Mouse (Mus musculus) liver, adult 2 months (tissue): ENCODE results near the gene Aagab. TPM values are rescaled to one million over a fixed set of nuclear protein-coding genes. Genes with fewer than 3 reads are reported as not detected.
A peak's percentile ranks its signal among the peaks of the same experiment; 100 is the strongest.

ENCODE experiments used
- DNase-seq: peaks from one replicate; pipeline ENCODE4 v3.0.0-alpha.2; 2011; ENCODE audit warnings: low read depth, low spot score; ENCODE audit errors: extremely low read depth
- H3K27ac ChIP-seq: fragments of 200-500 bp; replicated peaks from 2 replicates; pipeline ENCODE4 v1.5.1; 2012; ENCODE audit warnings: low read depth, mild to moderate bottlenecking, control low read depth, inconsistent platforms, low read length; ENCODE audit not compliant: insufficient read depth
- H3K27me3 ChIP-seq: fragments of 200-500 bp; 2 replicates; pipeline ENCODE4 v1.6.1; 2012; ENCODE audit warnings: mild to moderate bottlenecking, moderate library complexity, low read length, inconsistent platforms; ENCODE audit not compliant: control insufficient read depth, insufficient read depth
- H3K36me3 ChIP-seq: fragments of 200-500 bp; 2 replicates; pipeline ENCODE4 v1.6.1; 2012; ENCODE audit warnings: low read length, inconsistent platforms; ENCODE audit not compliant: control insufficient read depth, insufficient read depth
- H3K4me1 ChIP-seq: fragments of 200-500 bp; 2 replicates; pipeline ENCODE4 v1.6.1; 2011; ENCODE audit warnings: low read length; ENCODE audit not compliant: control insufficient read depth, insufficient read depth
- H3K4me3 ChIP-seq: fragments of 200-500 bp; 2 replicates; pipeline ENCODE4 v1.5.1; 2011; ENCODE audit warnings: low read depth, mild to moderate bottlenecking, control low read depth, low read length, moderate library complexity; ENCODE audit not compliant: insufficient read depth
- H3K79me2 ChIP-seq: fragments of 200-500 bp; 2 replicates; pipeline ENCODE4 v1.6.1; 2012; ENCODE audit warnings: inconsistent platforms, mild to moderate bottlenecking, low read length, moderate library complexity; ENCODE audit not compliant: control insufficient read depth, insufficient read depth
- H3K9ac ChIP-seq: fragments of 200-500 bp; 2 replicates; pipeline ENCODE4 v1.6.1; 2012; ENCODE audit warnings: low read depth, mild to moderate bottlenecking, control low read depth, inconsistent platforms, low read length
- CTCF ChIP-seq: fragments of 200-500 bp; IDR thresholded peaks from 2 replicates; pipeline ENCODE4 v1.5.1; 2011; ENCODE audit warnings: low read depth, low read length, control low read depth
- POLR2A ChIP-seq: fragments of 200-500 bp; IDR thresholded peaks from 2 replicates; pipeline ENCODE4 v1.6.1; 2011; ENCODE audit warnings: low read length, control low read depth; ENCODE audit not compliant: insufficient read depth; ENCODE audit errors: extremely low read depth
- WGBS: fragments of 180-500 bp; shearing (Covaris S2); methylation state at CpG from one replicate; pipeline ENCODE4 v1.1.7; 2018; 5-methylcytosine and 5-hydroxymethylcytosine counted together
- polyA plus RNA-seq: library from polyadenylated mRNA; depleted of rRNA; stranded (reverse); fragments of >200 nt; gene quantifications from 2 replicates; pipeline ENCODE4 v1.2.3, GENCODE M21; 2012
- total RNA-seq: library from RNA; depleted of rRNA; stranded (reverse); fragments of >200 nt; gene quantifications from 2 replicates; pipeline ENCODE4 v1.2.3, GENCODE M21; 2014

Gene Aagab
- total and polyA plus RNA-seq, 2 experiments = 11.9 to 14.9 TPM

DNA sequence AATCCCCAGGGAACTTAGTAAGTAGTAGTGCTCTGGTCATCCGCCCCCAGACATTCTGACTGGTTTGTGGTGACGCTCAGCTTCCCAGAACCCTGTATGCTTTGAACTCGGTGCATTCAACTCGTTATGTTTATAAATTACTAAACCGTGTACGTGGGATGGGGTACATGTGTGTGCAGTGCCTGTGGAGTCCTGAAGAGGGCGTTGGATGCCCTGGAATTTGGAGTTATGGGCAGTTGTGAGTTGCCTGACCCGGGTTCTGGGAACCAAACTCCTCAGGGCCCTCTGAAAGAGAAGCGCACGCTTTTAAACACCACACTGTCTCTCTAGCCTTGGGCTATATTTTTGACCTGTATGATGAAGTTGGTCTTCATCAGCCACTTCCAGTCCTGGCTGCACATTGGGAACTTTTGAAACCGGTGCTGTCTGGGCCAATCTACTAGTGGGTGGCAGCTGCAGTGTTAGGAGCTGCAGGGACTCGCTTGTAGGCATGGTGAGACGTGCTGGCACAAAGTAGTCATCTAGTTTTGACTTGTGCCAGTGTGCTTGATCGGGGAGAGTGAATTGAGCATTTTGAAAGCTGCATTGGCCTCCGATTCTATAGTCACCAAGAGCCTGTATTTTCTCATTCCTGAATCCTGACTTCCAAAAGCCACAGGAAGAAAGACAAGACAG is 21.6 kb downstream of the Aagab start:
- 93% methylated on average over 15 of the region's 15 CpGs for WGBS
- no peak for DNase-seq
- peaks cover 14% of the 10 kb centered on the region for H3K36me3 ChIP-seq
- H3K4me3 ChIP-seq = no peak overlapping the region
- TF ChIP-seq CTCF = 0 out of 2 replicates have a peak, but pooled peaks have one; percentile 4
- no peak for TF ChIP-seq POLR2A
- H3K27me3 ChIP-seq = no peaks in the 10 kb centered on the region
- H3K27ac ChIP-seq = no peak overlapping the region
- H3K79me2 ChIP-seq = no peaks in the 10 kb centered on the region
- no peaks in the 10 kb centered on the region for H3K4me1 ChIP-seq
- no peak overlapping the region for H3K9ac ChIP-seq

DNA sequence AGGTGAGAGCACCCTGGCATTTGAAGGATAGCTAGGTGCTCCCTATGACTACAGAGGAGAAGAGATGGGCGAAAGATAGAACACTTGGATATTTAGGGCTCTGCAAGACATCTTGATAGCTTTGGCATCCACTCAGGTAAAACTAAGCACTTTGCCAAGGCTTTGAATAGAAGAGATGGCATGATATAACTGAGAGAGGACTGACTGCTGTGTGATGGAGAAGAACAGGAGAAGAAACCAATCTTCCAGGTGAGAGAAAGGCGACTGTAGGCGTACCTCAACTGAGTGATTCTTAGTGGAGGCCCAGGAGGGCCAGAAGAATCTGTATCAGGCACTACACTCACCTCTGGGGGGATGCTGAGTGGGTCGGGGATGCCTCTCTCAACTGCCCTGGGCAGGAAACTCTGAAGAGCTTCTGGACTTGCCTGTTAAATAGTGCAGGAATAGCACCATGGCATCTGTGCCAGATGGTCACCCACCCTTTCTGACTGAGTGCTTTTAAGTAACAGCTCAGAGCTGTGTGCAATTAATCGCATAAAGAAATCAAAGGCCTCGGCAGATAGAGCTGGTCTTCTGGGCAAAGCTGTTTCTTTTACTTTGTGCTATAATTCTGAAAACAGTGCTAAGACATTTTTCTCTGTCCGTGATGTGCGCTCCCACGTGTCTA is 22.8 kb downstream of the Aagab start:
- TF ChIP-seq CTCF = no peak
- TF ChIP-seq POLR2A = no peak
- H3K36me3 ChIP-seq = peaks cover 17% of the 10 kb centered on the region
- no peak overlapping the region for H3K9ac ChIP-seq

DNA sequence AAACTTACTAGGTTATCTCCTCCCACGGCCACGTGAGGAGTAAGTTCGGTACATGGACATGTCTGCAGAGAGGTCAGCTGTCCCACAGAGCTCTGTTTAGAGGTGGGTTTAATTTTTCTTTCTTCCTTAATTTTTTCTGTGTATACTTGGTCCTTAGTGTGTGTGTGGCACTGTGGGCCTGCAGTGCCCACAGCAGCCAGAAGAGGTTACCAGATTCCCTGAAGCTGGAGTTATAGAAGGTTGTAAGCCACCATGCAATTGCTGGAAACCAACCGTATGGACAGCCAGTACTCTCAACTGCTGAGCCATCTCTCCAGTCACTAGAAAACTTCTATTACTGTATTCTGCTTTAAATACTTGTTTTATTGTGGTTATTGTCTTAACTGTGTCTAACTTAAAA is 29.6 kb downstream of the Aagab start:
- Histone ChIP-seq H3K36me3 (peaks cover 15% of the 10 kb centered on the region), H3K4me3 (no peak overlapping the region), H3K9ac (no peak overlapping the region), H3K27ac (no peak overlapping the region), H3K27me3 (no peaks in the 10 kb centered on the region), H3K79me2 (no peaks in the 10 kb centered on the region), H3K4me1 (no peaks in the 10 kb centered on the region)
- TF ChIP-seq POLR2A = no peak
- TF ChIP-seq CTCF = peak; percentile 17; the same call in 1 of the 2 replicates
- WGBS = 96% methylated on average over 4 of the region's 4 CpGs
- no peak for DNase-seq

More for the DNA sequence above, 22.8 kb downstream of the Aagab start:
- Histone ChIP-seq H3K27me3 (no peaks in the 10 kb centered on the region), H3K4me3 (no peak overlapping the region), H3K4me1 (no peaks in the 10 kb centered on the region), H3K27ac (no peak overlapping the region), H3K79me2 (no peaks in the 10 kb centered on the region)
- WGBS = 96% methylated on average over 9 of the region's 9 CpGs
- DNase-seq = no peak

GRCm38 (mm10) chr9:63632924-63633323 is 30.5 kb downstream of the Aagab start:
- Histone ChIP-seq H3K9ac (no peak overlapping the region), H3K27me3 (no peaks in the 10 kb centered on the region), H3K27ac (no peak overlapping the region), H3K36me3 (peaks cover 20% of the 10 kb centered on the region), H3K79me2 (no peaks in the 10 kb centered on the region), H3K4me1 (no peaks in the 10 kb centered on the region), H3K4me3 (no peak overlapping the region)
- no peak for TF ChIP-seq POLR2A
- TF ChIP-seq CTCF = no peak
- WGBS = 93% methylated on average over 11 of the region's 11 CpGs
- no peak for DNase-seq

DNA sequence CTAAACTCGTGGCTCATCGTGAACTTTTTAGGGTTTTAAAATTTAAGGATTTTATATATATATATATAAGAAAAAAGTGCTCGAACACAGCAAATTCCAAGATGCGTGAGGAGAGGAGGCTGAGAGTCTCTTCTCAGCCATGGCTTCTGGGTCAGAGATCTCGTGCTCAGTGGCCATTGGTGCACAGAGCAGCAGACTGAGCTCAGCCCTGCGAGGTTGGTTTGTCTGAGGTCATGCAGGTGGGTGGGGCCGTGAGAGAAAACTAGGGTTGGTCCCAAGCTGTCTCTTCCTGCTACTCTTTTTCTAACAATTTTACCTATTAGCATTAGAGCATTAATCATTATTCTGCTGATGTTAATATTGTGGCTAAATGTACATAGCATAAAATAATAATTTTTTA is 30.9 kb downstream of the Aagab start:
- TF ChIP-seq CTCF (no peak), POLR2A (no peak)
- no peak for DNase-seq
- 90% methylated on average over 7 of the region's 7 CpGs for WGBS

DNA sequence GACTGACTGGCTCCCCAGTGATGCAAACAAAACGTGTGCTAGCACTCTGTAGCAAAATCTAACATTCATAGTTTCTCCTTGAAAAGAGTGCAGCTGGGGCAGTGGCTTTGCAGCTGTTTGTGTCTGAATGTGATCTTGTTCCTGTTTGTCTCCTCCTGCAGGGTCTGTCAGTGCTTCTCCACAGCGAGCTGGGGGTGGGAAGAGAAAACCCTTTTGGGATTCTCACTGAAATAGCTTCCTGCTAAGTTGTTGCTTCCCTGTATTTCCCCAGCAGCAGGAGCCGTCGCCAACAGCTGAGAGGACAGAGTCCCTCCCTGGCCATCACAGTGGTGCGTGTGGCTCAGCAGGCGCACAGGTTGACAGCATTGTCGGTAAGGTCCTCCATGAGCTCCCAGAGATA is 33.7 kb downstream of the Aagab start:
- Histone ChIP-seq H3K27ac (no peak overlapping the region), H3K4me1 (no peaks in the 10 kb centered on the region), H3K36me3 (peaks cover 18% of the 10 kb centered on the region), H3K79me2 (no peaks in the 10 kb centered on the region), H3K27me3 (no peaks in the 10 kb centered on the region), H3K4me3 (no peak overlapping the region), H3K9ac (no peak overlapping the region)
- WGBS = 90% methylated on average over 7 of the region's 7 CpGs
- no peak for DNase-seq
- TF ChIP-seq CTCF = no peak
- TF ChIP-seq POLR2A = no peak

More for the DNA sequence above, 30.9 kb downstream of the Aagab start:
- no peak overlapping the region for H3K27ac ChIP-seq
- no peaks in the 10 kb centered on the region for H3K79me2 ChIP-seq
- H3K4me1 ChIP-seq = no peaks in the 10 kb centered on the region
- peaks cover 20% of the 10 kb centered on the region for H3K36me3 ChIP-seq
- H3K9ac ChIP-seq = no peak overlapping the region
- no peak overlapping the region for H3K4me3 ChIP-seq
- no peaks in the 10 kb centered on the region for H3K27me3 ChIP-seq
